ENCODE assay signal across 9 mouse cellular contexts in the genomic region with DNA sequence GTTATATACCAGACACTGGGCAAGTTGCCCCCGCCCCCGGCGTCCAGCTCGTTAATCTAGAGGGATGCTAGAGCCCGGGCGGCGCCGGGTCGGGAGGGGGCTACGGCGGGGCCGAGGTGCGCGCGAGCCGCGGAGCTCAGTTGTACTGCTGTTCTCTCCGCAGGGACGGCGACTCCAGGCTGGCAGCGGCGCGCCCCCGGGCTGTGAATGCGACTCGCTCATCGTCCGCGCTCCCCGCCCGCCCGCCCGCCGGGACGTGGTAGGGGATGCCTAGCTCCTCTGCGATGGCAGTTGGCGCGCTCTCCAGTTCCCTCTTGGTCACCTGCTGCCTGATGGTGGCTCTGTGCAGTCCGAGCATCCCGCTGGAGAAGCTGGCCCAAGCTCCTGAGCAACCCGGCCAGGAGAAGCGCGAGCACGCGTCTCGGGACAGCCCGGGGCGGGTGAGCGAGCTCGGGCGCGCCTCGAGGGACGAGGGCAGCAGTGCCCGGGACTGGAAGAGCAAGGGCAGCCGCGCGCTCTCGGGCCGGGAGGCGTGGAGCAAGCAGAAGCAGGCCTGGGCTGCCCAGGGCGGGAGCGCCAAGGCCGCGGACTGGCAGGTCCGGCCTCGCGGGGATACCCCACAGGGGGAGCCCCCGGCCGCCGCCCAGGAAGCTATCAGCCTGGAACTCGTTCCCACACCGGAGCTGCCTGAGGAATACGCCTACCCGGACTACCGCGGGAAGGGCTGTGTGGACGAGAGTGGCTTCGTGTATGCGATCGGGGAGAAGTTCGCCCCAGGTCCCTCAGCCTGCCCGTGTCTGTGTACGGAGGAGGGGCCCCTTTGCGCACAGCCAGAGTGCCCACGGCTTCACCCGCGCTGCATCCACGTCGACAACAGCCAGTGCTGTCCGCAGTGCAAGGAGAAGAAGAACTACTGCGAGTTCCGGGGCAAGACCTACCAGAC. TPM values are rescaled to one million over a fixed set of nuclear protein-coding genes. Genes with fewer than 3 reads are reported as not detected.
DNase-seq lines count a peak whose midpoint lies in the region; ATAC-seq and TF ChIP-seq lines count a peak whose summit lies in the region.
"Had no signal": no experiment of that assay in that cellular context is flagged by ENCODE, and none has a peak within 500 bp of the region (broad histone marks: within the 10 kb centered on the region; RNA-seq: fewer than 3 reads in every experiment).

No protein-coding gene starts in this region.

- no peaks in the 10 kb centered on the region for H3K9me3 ChIP-seq in heart, embryonic 11.5 days (replicated peaks; ENCODE audit: control insufficient read depth, low read length)
- H3K9me3 ChIP-seq in intestine, embryonic 16.5 days (ENCODE audit: control insufficient read depth, low read length), result no peaks in the 10 kb centered on the region
- H3K9me3 ChIP-seq in midbrain, embryonic 14.5 days (ENCODE audit: control insufficient read depth, low read length), result no peaks in the 10 kb centered on the region

- no peak for TF ChIP-seq CTCF in embryonic fibroblast, embryonic 13.5 days (IDR thresholded peaks at IDR 0.05; ENCODE audit: borderline replicate concordance, insufficient read depth, low read length)

- TF ChIP-seq POLR2A in embryonic fibroblast, embryonic 13.5 days (IDR thresholded peaks at IDR 0.05; ENCODE audit: low read depth, low read length), result no peak

- no peaks in the 10 kb centered on the region for H3K36me3 ChIP-seq in heart, embryonic 11.5 days (ENCODE audit: control insufficient read depth, insufficient read depth, low read length)
- no peaks in the 10 kb centered on the region for H3K36me3 ChIP-seq in intestine, embryonic 16.5 days (ENCODE audit: control insufficient read depth, insufficient read depth, low read length)
- H3K36me3 ChIP-seq in midbrain, embryonic 14.5 days (ENCODE audit: control insufficient read depth, insufficient read depth, low read length), result no peaks in the 10 kb centered on the region

- ATAC-seq in heart, embryonic 11.5 days (replicated peaks; ENCODE audit: insufficient number of reproducible peaks, low FRiP score, low TSS enrichment), result peak; percentile 61
- peak; percentile 73 for ATAC-seq in intestine, embryonic 16.5 days
- peak; percentile 70 for ATAC-seq in midbrain, embryonic 14.5 days (ENCODE audit: low FRiP score, low TSS enrichment)

- WGBS in heart, embryonic 11.5 days (ENCODE audit: insufficient replicate concordance), result 1% methylated on average over 93 of the region's 93 CpGs
- under 1% methylated on average over 93 of the region's 93 CpGs for WGBS in intestine, embryonic 16.5 days
- under 1% methylated on average over 93 of the region's 93 CpGs for WGBS in midbrain, embryonic 14.5 days

- DNase-seq in heart, adult 8-10 months (ENCODE audit: low spot score), result no peak
- peak; percentile 68 for DNase-seq in Muller cell, postnatal 12 days (ENCODE audit: inconsistent ontology term)
- peak; percentile 70 for DNase-seq in midbrain, embryonic 14.5 days
- peak; percentile 8 for DNase-seq in testis, postnatal 14 days (ENCODE audit: low spot score)
- no peak for DNase-seq in urinary bladder, postnatal 36 days (ENCODE audit: low spot score in 2 of 2)

- peak overlapping the region; percentile 80 for H3K4me2 ChIP-seq in heart, embryonic 11.5 days
- H3K4me2 ChIP-seq in intestine, embryonic 16.5 days (ENCODE audit: low read depth, low read length), result peak overlapping the region; percentile 78
- peak overlapping the region; percentile 95 for H3K4me2 ChIP-seq in midbrain, embryonic 14.5 days (ENCODE audit: low read length)

- H3K4me3 ChIP-seq in heart, embryonic 11.5 days (ENCODE audit: low read depth, low read length), result peak overlapping the region; percentile 50
- H3K4me3 ChIP-seq in embryonic fibroblast, embryonic 13.5 days (ENCODE audit: insufficient read depth, low read length), result peak overlapping the region; percentile 26
- H3K4me3 ChIP-seq in intestine, embryonic 16.5 days (ENCODE audit: low read length), result peak overlapping the region; percentile 48
- H3K4me3 ChIP-seq in midbrain, embryonic 14.5 days (replicated peaks; ENCODE audit: low read depth, low read length), result peak overlapping the region; percentile 56

- H3K27me3 ChIP-seq in heart, embryonic 11.5 days (ENCODE audit: control insufficient read depth, insufficient read depth, low read length), result peaks cover 57% of the 10 kb centered on the region
- peaks cover 47% of the 10 kb centered on the region for H3K27me3 ChIP-seq in intestine, embryonic 16.5 days (replicated peaks; ENCODE audit: control insufficient read depth, insufficient read depth, low read length)
- H3K27me3 ChIP-seq in midbrain, embryonic 14.5 days (ENCODE audit: control insufficient read depth, insufficient read depth, low read length), result peaks cover 36% of the 10 kb centered on the region

- no peak overlapping the region for H3K27ac ChIP-seq in heart, embryonic 11.5 days (ENCODE audit: low read depth, low read length)
- H3K27ac ChIP-seq in embryonic fibroblast, embryonic 13.5 days (ENCODE audit: insufficient read depth, low read length), result no peak overlapping the region
- no peak overlapping the region for H3K27ac ChIP-seq in intestine, embryonic 16.5 days (ENCODE audit: low read length)
- peak overlapping the region; percentile 61 for H3K27ac ChIP-seq in midbrain, embryonic 14.5 days (replicated peaks; ENCODE audit: low read depth, low read length)

- H3K4me1 ChIP-seq in heart, embryonic 11.5 days (ENCODE audit: control insufficient read depth, insufficient read depth, low read length), result 0 out of 2 replicates have a peak, but pooled peaks cover 7% of the 10 kb centered on the region
- H3K4me1 ChIP-seq in embryonic fibroblast, embryonic 13.5 days (ENCODE audit: control insufficient read depth, insufficient read depth, low read length), result no peaks in the 10 kb centered on the region
- H3K4me1 ChIP-seq in intestine, embryonic 16.5 days (ENCODE audit: control insufficient read depth, insufficient read depth, low read length), result peaks cover 16% of the 10 kb centered on the region
- peaks cover 22% of the 10 kb centered on the region; the same call in 1 of the 2 replicates for H3K4me1 ChIP-seq in midbrain, embryonic 14.5 days (ENCODE audit: control insufficient read depth, insufficient read depth, low read length)

- no peak overlapping the region for H3K9ac ChIP-seq in heart, embryonic 11.5 days (ENCODE audit: low read depth, low read length)
- H3K9ac ChIP-seq in intestine, embryonic 16.5 days (ENCODE audit: low read depth, low read length), result peak overlapping the region; percentile 33; the same call in 1 of the 2 replicates
- peak overlapping the region; percentile 61 for H3K9ac ChIP-seq in midbrain, embryonic 14.5 days (replicated peaks; ENCODE audit: low read length)

RNA-seq across cellular contexts. Expression of a gene that starts 1.9 kb away (rescaled TPM):
- 0.16 and 0.31 TPM in 2 replicates for polyA plus RNA-seq in heart, embryonic 11.5 days (2014; fragmentation: Nextera tagmentation; extraction: Ambion mirVana)
- not detected for total RNA-seq in heart, adult 8-10 months (2022)
- polyA plus RNA-seq in embryonic fibroblast, embryonic 13.5 days (2011; ENCODE audit: insufficient read length, low read depth, missing spikeins), result not detected in 2 replicates
- polyA plus RNA-seq in intestine, embryonic 16.5 days (2015; fragmentation: Nextera tagmentation; extraction: Ambion mirVana), result 0.22 TPM in 2 replicates
- 9.9 and 13.0 TPM in 2 replicates for polyA plus RNA-seq in midbrain, embryonic 14.5 days (2014; fragmentation: Nextera tagmentation; extraction: Ambion mirVana)
- total RNA-seq: hematopoietic stem cell, adult 5-6 weeks had no signal

Comparison
In these comparisons a context has a peak if more than half of its experiments do, and no peak if none do; other contexts are left out.
1. DNase-seq: peak in Muller cell, postnatal 12 days (single experiment), midbrain, embryonic 14.5 days (single experiment) and testis, postnatal 14 days (single experiment); none in heart, adult 8-10 months (single experiment) and urinary bladder, postnatal 36 days (0 of 2).
2. Peak in every context shown above with its lines, with median percentiles within 50 percentile points of each other: ATAC-seq, H3K4me2 ChIP-seq and H3K4me3 ChIP-seq.